Mouse (Mus musculus) lung, embryonic 15.5 days (tissue): Measurements from ENCODE around the gene Tax1bp1. TPM values are rescaled to one million over a fixed set of nuclear protein-coding genes. Genes with fewer than 3 reads are reported as not detected.

Source experiments
- ATAC-seq: fragments of 200-750 bp; cut with Nextera tagmentation; 2 replicates; pipeline ENCODE4 v1.8.0; 2017; ENCODE audit warnings: moderate number of reproducible peaks, borderline replicate concordance; ENCODE audit not compliant: low FRiP score, low TSS enrichment; ENCODE audit errors: extremely low read depth
- H3K27ac ChIP-seq: fragments of 300-500 bp; sonication (generic); 2 replicates; pipeline ENCODE4 v1.5.1; 2015; ENCODE audit warnings: moderate library complexity, mild to moderate bottlenecking, inconsistent platforms
- H3K27me3 ChIP-seq: fragments of 300-500 bp; sonication (generic); 2 replicates; pipeline ENCODE4 v1.6.1; 2015; ENCODE audit warnings: inconsistent platforms
- H3K36me3 ChIP-seq: fragments of 300-500 bp; sonication (generic); 2 replicates; pipeline ENCODE4 v1.6.1; 2015; ENCODE audit warnings: inconsistent platforms
- H3K4me1 ChIP-seq: fragments of 300-500 bp; sonication (generic); 2 replicates; pipeline ENCODE4 v1.6.1; 2015; ENCODE audit warnings: inconsistent platforms
- H3K4me2 ChIP-seq: fragments of 300-500 bp; sonication (generic); 2 replicates; pipeline ENCODE4 v1.6.1; 2015; ENCODE audit warnings: inconsistent platforms, mild to moderate bottlenecking, moderate library complexity
- H3K4me3 ChIP-seq: fragments of 300-500 bp; sonication (generic); 2 replicates; pipeline ENCODE4 v1.5.1; 2015; ENCODE audit warnings: mild to moderate bottlenecking, inconsistent platforms
- H3K9ac ChIP-seq: fragments of 300-500 bp; sonication (generic); 2 replicates; pipeline ENCODE4 v1.6.1; 2015; ENCODE audit warnings: inconsistent platforms
- H3K9me3 ChIP-seq: fragments of 300-500 bp; sonication (generic); 2 replicates; pipeline ENCODE4 v1.6.1; 2016; ENCODE audit warnings: inconsistent platforms
- WGBS: fragments of 180-500 bp; shearing (Covaris S2); methylation state at CpG from one replicate; pipeline ENCODE4 v1.1.7; 2015; 5-methylcytosine and 5-hydroxymethylcytosine counted together
- polyA plus RNA-seq: library from polyadenylated mRNA; unstranded; fragments of >200 nt; fragmentation: Nextera tagmentation; extraction: Ambion mirVana; gene quantifications from 2 replicates; pipeline ENCODE4 v1.2.1, GENCODE M21; 2015

Tax1bp1 gene
- polyA plus RNA-seq, 1 experiment from 2014 or later = 147 TPM

DNA sequence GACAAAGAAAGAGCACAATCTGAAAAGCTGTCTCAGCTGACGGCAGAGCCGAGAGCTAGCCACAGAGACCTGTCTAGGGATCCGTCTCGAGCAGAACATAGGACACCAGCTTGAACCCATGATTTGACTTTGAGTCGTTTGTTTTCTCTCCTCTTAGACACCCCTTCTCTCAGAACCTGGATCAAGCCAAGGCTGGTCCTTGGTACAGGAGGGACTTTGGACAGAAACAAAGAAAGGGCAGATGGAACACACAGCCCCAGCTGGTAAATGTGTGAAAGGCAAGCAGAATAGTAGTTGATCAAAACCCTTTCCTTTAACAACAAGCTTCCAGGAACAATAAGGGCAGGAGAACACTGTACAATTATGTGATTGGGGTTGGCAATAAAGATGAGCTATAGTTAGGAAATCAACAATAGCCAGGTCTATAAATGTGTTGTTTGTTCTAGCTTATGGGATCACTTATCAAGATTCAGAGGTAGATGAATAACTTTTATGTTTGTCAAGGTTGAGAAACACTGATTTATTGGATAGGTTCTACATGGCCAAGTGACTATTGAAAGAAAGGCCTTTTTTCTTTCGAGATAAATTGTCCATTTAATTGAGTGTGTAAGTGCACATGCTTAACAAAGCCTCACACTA, 31.6 kb upstream of the Tax1bp1 start:
- H3K9me3 ChIP-seq = no peaks in the 10 kb centered on the region
- H3K27me3 ChIP-seq = no peaks in the 10 kb centered on the region
- H3K4me3 ChIP-seq = no peak overlapping the region
- H3K4me2 ChIP-seq = no peak overlapping the region
- no peak overlapping the region for H3K27ac ChIP-seq
- WGBS = 72% methylated on average over 6 of the region's 6 CpGs
- H3K4me1 ChIP-seq = 0 out of 2 replicates have a peak, but pooled peaks cover 3% of the 10 kb centered on the region
- ATAC-seq = no peak
- no peak overlapping the region for H3K9ac ChIP-seq
- no peaks in the 10 kb centered on the region for H3K36me3 ChIP-seq

DNA sequence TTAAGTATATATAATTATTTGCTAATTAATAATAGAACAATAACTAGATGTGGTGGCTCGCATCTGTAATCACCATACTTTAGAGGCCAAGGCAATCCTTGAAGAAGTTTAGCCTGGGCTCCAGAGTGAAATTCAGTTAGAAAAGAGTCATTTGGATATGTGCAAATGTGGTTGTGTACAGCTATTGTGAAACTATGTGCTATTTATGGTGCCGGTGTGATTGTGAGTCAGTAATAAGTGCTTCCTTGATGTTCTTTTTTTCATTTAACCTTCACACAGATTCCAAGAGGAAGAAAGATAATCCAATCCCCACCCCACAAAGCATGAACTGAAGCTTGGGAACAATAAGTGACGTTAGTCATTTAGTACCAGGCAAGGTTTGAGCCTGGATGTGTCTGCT, 30.9 kb upstream of the Tax1bp1 start:
- Histone ChIP-seq H3K36me3 (no peaks in the 10 kb centered on the region), H3K9ac (no peak overlapping the region), H3K4me3 (no peak overlapping the region), H3K27me3 (no peaks in the 10 kb centered on the region), H3K4me1 (0 out of 2 replicates have a peak, but pooled peaks cover 3% of the 10 kb centered on the region), H3K4me2 (no peak overlapping the region), H3K27ac (no peak overlapping the region), H3K9me3 (no peaks in the 10 kb centered on the region)
- ATAC-seq = no peak
- 87% methylated on average over 3 of the region's 3 CpGs for WGBS

DNA sequence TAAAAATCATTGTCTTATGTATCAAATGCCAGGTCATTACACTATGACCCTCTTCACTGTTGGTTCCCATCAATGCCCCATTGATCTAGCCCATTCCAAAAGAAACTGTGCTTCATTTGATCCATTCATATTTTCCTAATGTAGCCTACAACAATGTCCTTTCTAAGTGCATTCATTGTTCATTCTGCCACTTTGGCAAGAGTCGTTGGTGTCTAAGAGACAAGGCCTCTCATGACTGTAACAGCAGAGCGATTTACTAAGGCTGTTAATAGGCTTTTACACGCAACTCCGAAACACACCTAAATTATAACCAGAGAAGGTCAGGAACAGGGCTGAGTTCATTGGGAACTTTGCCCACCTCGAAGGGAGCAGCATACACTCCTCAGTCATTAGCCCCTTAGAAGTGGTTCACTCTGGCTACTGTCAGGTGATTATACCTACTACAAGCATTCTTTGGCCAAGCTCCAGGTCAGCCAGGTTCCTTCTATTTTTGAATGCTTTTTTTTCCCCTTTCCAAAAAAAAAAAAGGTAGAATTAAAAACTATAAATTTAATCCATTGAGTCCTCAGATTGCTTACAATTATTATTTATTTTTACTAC, 26.5 kb upstream of the Tax1bp1 start:
- Histone ChIP-seq H3K9me3 (no peaks in the 10 kb centered on the region), H3K4me2 (no peak overlapping the region), H3K9ac (no peak overlapping the region), H3K36me3 (no peaks in the 10 kb centered on the region), H3K27me3 (no peaks in the 10 kb centered on the region), H3K4me3 (no peak overlapping the region), H3K27ac (no peak overlapping the region), H3K4me1 (no peaks in the 10 kb centered on the region)
- ATAC-seq = no peak
- whole genome bisulfite sequencing = 83% methylated on average over 5 of the region's 5 CpGs

DNA sequence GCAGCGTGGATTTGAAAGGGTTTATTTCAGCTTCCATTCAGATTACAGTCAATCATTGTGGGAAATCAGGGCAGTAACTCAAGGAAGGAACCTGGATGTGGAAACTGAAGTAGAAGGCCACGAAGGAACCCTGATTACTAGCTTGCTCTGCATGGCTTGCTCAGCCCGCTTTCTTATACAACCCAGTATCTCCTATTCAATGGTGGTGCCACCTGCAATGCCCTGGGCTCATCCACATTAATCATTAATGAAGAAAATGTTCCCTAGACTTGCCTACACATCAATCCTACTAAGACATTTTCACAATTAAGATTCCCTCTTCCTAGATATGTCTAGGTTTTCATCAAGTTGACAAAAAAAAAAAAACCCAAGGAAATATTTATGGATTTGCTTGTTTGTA, 23.2 kb upstream of the Tax1bp1 start:
- Histone ChIP-seq H3K4me1 (no peaks in the 10 kb centered on the region), H3K4me3 (no peak overlapping the region), H3K9me3 (no peaks in the 10 kb centered on the region), H3K27me3 (no peaks in the 10 kb centered on the region), H3K9ac (no peak overlapping the region), H3K4me2 (no peak overlapping the region), H3K27ac (no peak overlapping the region), H3K36me3 (no peaks in the 10 kb centered on the region)
- whole genome bisulfite sequencing = 80% methylated on average over 3 of the region's 3 CpGs
- ATAC-seq = no peak

DNA sequence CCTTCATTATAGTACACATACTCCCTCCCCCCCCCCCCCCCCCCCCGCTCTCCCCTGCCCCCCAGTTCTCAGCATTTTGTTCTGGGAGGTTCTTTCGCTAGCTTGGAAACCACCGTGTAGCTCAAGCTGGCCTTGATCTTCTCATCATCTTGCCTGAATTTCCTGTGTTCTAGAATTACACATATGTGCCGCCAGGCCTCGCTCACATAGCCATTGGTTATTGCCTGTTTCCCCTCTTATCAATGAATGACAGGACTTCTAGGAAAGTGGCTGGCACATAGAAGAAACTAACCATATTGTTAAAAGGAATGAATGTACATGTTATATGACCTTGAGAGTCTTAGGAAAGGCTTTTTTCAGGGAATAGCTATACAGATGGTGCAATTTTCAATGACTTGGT, 21.7 kb upstream of the Tax1bp1 start:
- ATAC-seq = no peak
- Histone ChIP-seq H3K4me2 (no peak overlapping the region), H3K9ac (no peak overlapping the region), H3K4me3 (no peak overlapping the region), H3K9me3 (no peaks in the 10 kb centered on the region), H3K27ac (no peak overlapping the region), H3K4me1 (no peaks in the 10 kb centered on the region), H3K27me3 (no peaks in the 10 kb centered on the region), H3K36me3 (no peaks in the 10 kb centered on the region)
- 76% methylated on average over 4 of the region's 5 CpGs for WGBS

DNA sequence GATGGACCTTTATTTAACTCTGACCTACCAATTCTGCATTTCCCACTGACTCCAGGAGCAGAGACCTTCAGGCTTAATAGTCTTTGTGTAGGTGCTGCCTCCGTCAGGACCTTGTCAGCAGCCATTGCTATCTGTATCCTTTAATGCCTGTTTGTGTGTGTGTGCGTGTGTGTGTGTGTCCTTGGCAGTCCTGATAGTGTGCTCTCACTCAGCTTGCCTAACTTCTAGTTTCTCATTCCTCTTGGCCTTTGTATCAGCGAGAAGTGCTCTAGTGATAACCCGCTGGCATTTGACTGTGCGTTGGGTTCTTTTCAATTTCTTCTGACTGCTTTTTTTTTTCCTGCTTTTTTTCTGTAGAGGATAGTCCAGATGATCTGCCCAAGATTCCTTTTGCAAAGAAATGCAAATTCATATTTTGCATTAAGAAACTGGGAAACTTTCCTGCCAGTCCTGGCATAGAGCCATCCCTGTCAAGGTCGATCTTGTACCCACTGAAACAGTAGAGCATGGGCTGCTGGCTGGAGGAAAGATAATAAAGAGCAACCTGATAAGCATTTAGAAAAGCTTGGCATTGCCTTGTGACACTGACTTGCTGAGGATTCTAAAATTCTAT, 21.0 kb upstream of the Tax1bp1 start:
- Histone ChIP-seq H3K9ac (no peak overlapping the region), H3K27me3 (no peaks in the 10 kb centered on the region), H3K4me2 (no peak overlapping the region), H3K36me3 (no peaks in the 10 kb centered on the region), H3K4me3 (no peak overlapping the region), H3K27ac (no peak overlapping the region), H3K4me1 (no peaks in the 10 kb centered on the region), H3K9me3 (no peaks in the 10 kb centered on the region)
- WGBS = 67% methylated on average over 6 of the region's 6 CpGs
- no peak for ATAC-seq

DNA sequence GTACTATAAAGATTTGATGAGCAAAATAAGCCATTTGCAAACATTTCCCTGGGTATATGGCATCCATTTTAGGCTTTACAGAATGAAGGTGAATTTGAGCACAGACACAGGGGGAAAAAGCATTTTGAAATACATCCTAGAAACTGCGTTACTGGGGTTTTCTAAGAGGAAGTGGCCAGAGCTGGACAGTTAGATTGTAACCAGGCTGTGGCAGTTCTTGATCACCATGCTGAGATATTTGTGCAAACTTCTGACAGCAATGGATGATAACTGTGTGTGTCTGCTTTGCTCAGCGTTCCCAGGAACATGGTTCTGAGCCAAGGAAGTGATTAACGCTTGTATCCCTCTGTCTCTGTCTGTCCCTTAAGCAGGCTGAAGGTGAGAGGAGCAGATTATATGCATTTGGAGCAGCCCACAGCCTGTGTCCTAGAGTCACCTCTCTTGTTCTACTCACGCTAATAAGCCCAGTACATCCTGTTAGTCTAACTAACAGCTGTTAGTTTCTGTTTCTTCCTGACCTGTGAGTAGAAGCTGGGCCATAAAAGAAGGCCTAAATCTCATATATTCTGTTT, 15.5 kb upstream of the Tax1bp1 start:
- no peak for ATAC-seq
- Histone ChIP-seq H3K4me3 (no peak overlapping the region), H3K9ac (no peak overlapping the region), H3K4me1 (no peaks in the 10 kb centered on the region), H3K9me3 (no peaks in the 10 kb centered on the region), H3K36me3 (no peaks in the 10 kb centered on the region), H3K27ac (no peak overlapping the region), H3K27me3 (no peaks in the 10 kb centered on the region), H3K4me2 (no peak overlapping the region)
- WGBS = 36% methylated on average over 4 of the region's 4 CpGs

DNA sequence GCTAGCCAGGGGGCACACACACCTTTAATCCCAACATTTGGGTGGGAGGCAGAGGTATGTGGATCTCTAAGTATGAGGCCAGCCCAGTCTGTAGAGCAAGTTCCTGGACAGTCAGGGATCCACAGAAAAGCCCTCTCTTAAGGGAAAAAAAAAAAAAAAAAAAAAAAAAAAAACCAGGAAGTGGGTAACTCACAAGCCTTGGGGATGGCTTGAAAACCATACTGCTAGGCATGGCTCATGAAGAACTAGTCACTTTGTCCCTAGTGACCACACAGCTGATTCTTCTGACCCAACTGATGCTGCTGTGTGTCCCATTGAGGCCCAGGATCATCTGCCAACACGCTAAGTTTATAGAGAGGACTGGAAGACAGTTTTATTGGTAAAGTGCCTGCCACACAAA, 14.5 kb upstream of the Tax1bp1 start:
- no peak overlapping the region for H3K27ac ChIP-seq
- H3K9ac ChIP-seq = no peak overlapping the region
- no peaks in the 10 kb centered on the region for H3K36me3 ChIP-seq
- H3K4me3 ChIP-seq = no peak overlapping the region
- H3K4me1 ChIP-seq = no peaks in the 10 kb centered on the region
- no peaks in the 10 kb centered on the region for H3K27me3 ChIP-seq
- ATAC-seq = no peak
- WGBS = 89% methylated on average over 1 of the region's 1 CpGs
- H3K4me2 ChIP-seq = no peak overlapping the region
- no peaks in the 10 kb centered on the region for H3K9me3 ChIP-seq

DNA sequence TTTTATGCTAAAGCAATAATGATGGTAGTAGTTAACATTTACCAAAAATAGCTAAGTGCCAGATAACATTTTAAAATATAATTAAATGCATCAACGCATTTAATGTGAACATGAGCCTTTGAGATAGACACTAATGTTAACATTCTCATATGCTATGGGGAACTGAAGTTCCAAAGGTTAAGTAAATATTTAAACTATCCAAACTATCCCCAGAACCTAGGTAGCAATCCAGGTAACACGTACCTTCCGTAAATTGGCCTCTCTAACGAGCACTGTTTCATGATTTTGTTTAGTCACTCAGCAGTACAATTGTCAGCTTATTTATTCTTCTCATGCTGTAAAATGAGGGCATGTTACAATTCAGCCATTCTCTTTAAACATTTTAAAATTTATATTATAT, 13.6 kb upstream of the Tax1bp1 start:
- WGBS = 64% methylated on average over 4 of the region's 4 CpGs
- Histone ChIP-seq H3K9ac (no peak overlapping the region), H3K9me3 (no peaks in the 10 kb centered on the region), H3K4me1 (no peaks in the 10 kb centered on the region), H3K4me2 (no peak overlapping the region), H3K27ac (no peak overlapping the region), H3K27me3 (no peaks in the 10 kb centered on the region), H3K4me3 (no peak overlapping the region), H3K36me3 (no peaks in the 10 kb centered on the region)
- ATAC-seq = no peak

DNA sequence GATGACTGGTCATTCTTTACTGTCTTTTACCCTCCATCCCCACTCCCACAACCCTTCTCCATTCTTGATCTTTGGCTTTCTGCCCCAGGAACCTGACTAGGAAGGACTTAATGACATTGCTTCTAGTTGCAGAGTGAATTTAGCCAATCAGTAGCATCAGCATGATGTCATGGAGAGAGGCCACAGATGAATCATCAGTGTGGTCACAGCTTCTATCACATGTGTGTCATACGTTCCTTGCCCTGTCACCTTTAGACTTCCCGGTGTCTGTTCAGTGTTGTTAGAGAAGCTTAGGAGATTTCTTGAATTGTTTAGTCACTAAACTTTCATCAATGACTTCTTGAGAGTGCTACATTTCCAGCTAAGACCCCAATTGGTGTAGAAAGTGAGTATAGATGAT, 10.3 kb upstream of the Tax1bp1 start:
- Histone ChIP-seq H3K9ac (no peak overlapping the region), H3K27ac (no peak overlapping the region), H3K4me1 (no peaks in the 10 kb centered on the region), H3K4me3 (no peak overlapping the region), H3K4me2 (no peak overlapping the region), H3K36me3 (no peaks in the 10 kb centered on the region), H3K9me3 (no peaks in the 10 kb centered on the region), H3K27me3 (no peaks in the 10 kb centered on the region)
- no peak for ATAC-seq
- 86% methylated on average over 2 of the region's 2 CpGs for WGBS

DNA sequence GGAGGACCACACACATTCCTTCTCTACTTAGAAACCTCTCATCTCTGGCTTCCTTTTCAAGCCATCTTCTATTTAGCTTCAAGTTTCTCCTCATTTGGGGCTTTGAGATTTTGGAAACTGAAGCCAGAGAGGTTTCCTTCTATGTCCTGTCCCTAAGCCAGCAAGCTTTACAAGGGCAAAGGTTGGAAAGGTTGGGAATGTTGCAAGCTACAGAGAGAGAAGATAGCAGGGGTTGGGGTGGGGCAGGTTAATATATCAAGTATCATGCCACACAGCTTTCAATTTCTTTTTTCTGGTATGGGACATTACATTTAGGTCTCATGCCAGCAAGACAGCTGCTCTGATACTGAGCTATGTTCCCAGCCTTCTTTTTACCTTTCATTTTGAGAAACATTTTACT, 8.2 kb upstream of the Tax1bp1 start:
- no peak overlapping the region for H3K4me3 ChIP-seq
- no peaks in the 10 kb centered on the region for H3K4me1 ChIP-seq
- no peak overlapping the region for H3K9ac ChIP-seq
- no peaks in the 10 kb centered on the region for H3K27me3 ChIP-seq
- H3K9me3 ChIP-seq = no peaks in the 10 kb centered on the region
- no peak overlapping the region for H3K4me2 ChIP-seq
- no peak overlapping the region for H3K27ac ChIP-seq
- H3K36me3 ChIP-seq = no peaks in the 10 kb centered on the region
- no peak for ATAC-seq

DNA sequence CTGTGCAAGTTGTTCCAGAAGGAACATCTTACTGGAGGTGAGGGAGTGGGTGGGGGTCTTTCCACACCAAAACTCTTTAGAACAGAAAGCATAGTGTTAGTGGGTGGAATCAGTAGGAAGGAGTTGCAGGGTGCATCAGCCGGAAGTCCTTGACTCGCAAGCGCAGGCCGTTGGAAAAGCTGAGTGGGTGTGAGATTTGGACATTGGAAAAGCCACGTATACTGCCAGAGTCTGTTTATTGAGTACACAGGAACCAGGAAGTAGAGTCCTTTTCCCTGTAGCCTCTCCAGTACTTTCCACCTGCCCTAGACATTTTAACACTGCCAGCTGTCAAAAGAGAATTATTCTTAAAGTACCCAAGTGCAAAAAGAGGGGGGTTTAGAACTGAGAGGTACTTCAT, 5.7 kb upstream of the Tax1bp1 start:
- no peaks in the 10 kb centered on the region for H3K4me1 ChIP-seq
- ATAC-seq = no peak
- H3K9me3 ChIP-seq = no peaks in the 10 kb centered on the region
- no peak overlapping the region for H3K4me3 ChIP-seq
- no peak overlapping the region for H3K9ac ChIP-seq
- no peaks in the 10 kb centered on the region for H3K36me3 ChIP-seq
- no peak overlapping the region for H3K27ac ChIP-seq
- H3K27me3 ChIP-seq = no peaks in the 10 kb centered on the region
- H3K4me2 ChIP-seq = no peak overlapping the region
- WGBS = 77% methylated on average over 5 of the region's 5 CpGs
